ENCODE assay signal across 11 mouse cellular contexts in genomic region chr11:95515376-95516323, GRCm38 (mm10). TPM values are rescaled to one million over a fixed set of nuclear protein-coding genes. Genes with fewer than 3 reads are reported as not detected.
A peak's percentile ranks its signal among the peaks of the same experiment; 100 is the strongest.
DNase-seq lines count a peak whose midpoint lies in the region; ATAC-seq lines count a peak whose summit lies in the region.
"Had no signal": no experiment of that assay in that cellular context is flagged by ENCODE, and none has a peak within 500 bp of the region (broad histone marks: within the 10 kb centered on the region; RNA-seq: fewer than 3 reads in every experiment).

No protein-coding gene starts in this region.

- no peak overlapping the region for H3K4me3 ChIP-seq in heart, embryonic 11.5 days (ENCODE audit: low read depth, low read length)
- H3K4me3 ChIP-seq in forebrain, embryonic 13.5 days: peak overlapping the region; percentile 50
- no peak overlapping the region for H3K4me3 ChIP-seq in midbrain, embryonic 11.5 days (ENCODE audit: low read depth, low read length)
- H3K4me3 ChIP-seq: myocyte had no signal

- no peak for ATAC-seq in heart, embryonic 11.5 days (replicated peaks; ENCODE audit: insufficient number of reproducible peaks, low FRiP score, low TSS enrichment)
- ATAC-seq in forebrain, embryonic 13.5 days: peak; percentile 41; the same call in 1 of the 2 replicates
- ATAC-seq in midbrain, embryonic 11.5 days (ENCODE audit: low FRiP score): no peak

- no peaks in the 10 kb centered on the region for H3K9me3 ChIP-seq in heart, embryonic 11.5 days (replicated peaks; ENCODE audit: control insufficient read depth, low read length)
- H3K9me3 ChIP-seq in forebrain, embryonic 13.5 days (replicated peaks): no peaks in the 10 kb centered on the region
- no peaks in the 10 kb centered on the region for H3K9me3 ChIP-seq in midbrain, embryonic 11.5 days (ENCODE audit: control insufficient read depth, low read length)

- H3K27me3 ChIP-seq in heart, embryonic 11.5 days (ENCODE audit: control insufficient read depth, insufficient read depth, low read length): peaks cover 62% of the 10 kb centered on the region
- H3K27me3 ChIP-seq in forebrain, embryonic 13.5 days: peaks cover 64% of the 10 kb centered on the region
- peaks cover 39% of the 10 kb centered on the region for H3K27me3 ChIP-seq in midbrain, embryonic 11.5 days (ENCODE audit: control insufficient read depth, insufficient read depth, low read length)

- no peaks in the 10 kb centered on the region for H3K36me3 ChIP-seq in heart, embryonic 11.5 days (ENCODE audit: control insufficient read depth, insufficient read depth, low read length)
- H3K36me3 ChIP-seq in forebrain, embryonic 13.5 days (ENCODE audit: poor library complexity, severe bottlenecking): no peaks in the 10 kb centered on the region
- H3K36me3 ChIP-seq in midbrain, embryonic 11.5 days (ENCODE audit: control insufficient read depth, insufficient read depth, low read length): no peaks in the 10 kb centered on the region

- H3K9ac ChIP-seq in heart, embryonic 11.5 days (ENCODE audit: low read depth, low read length): no peak overlapping the region
- no peak overlapping the region for H3K9ac ChIP-seq in forebrain, embryonic 13.5 days
- no peak overlapping the region for H3K9ac ChIP-seq in midbrain, embryonic 11.5 days (ENCODE audit: low read length)

- intact Hi-C loops in heart, postnatal 14 days (cut with DNase I): no loop called here

- no peak overlapping the region for H3K27ac ChIP-seq in heart, embryonic 11.5 days (ENCODE audit: low read depth, low read length)
- peak overlapping the region; percentile 51; the same call in 1 of the 2 replicates for H3K27ac ChIP-seq in forebrain, embryonic 13.5 days
- no peak overlapping the region for H3K27ac ChIP-seq in midbrain, embryonic 11.5 days (ENCODE audit: low read depth, low read length)

- H3K4me1 ChIP-seq in heart, embryonic 11.5 days (ENCODE audit: control insufficient read depth, insufficient read depth, low read length): 0 out of 2 replicates have a peak, but pooled peaks cover 7% of the 10 kb centered on the region
- peaks cover 49% of the 10 kb centered on the region for H3K4me1 ChIP-seq in forebrain, embryonic 13.5 days
- peaks cover 37% of the 10 kb centered on the region for H3K4me1 ChIP-seq in midbrain, embryonic 11.5 days (ENCODE audit: control insufficient read depth, insufficient read depth, low read length)

- 0 out of 2 replicates have a peak overlapping the region, but pooled peaks have one; percentile 94 for H3K4me2 ChIP-seq in heart, embryonic 11.5 days
- H3K4me2 ChIP-seq in forebrain, embryonic 13.5 days: peak overlapping the region; percentile 91
- no peak overlapping the region for H3K4me2 ChIP-seq in midbrain, embryonic 11.5 days

- DNase-seq in heart, postnatal 14 days: no peak
- DNase-seq in ES-CJ7 (ENCODE audit: low read depth, low spot score): peak; percentile 49
- peak; percentile 90 for DNase-seq in midbrain, embryonic 11.5 days (ENCODE audit: low spot score, missing footprints)
- DNase-seq in retina, embryonic 14.5 days (ENCODE audit: low spot score): no peak
- no peak for DNase-seq in layer of hippocampus, postnatal 10 days (ENCODE audit: low spot score in 2 of 2)
- no peak for DNase-seq in urinary bladder, postnatal 4 days (ENCODE audit: low spot score in 2 of 2)
- DNase-seq: right cerebral cortex, postnatal 25 days had no signal

- 46% methylated on average over 17 of the region's 17 CpGs for WGBS in heart, embryonic 11.5 days (ENCODE audit: insufficient replicate concordance)
- 33% methylated on average over 17 of the region's 17 CpGs for WGBS in forebrain, embryonic 13.5 days
- 27% methylated on average over 17 of the region's 17 CpGs for WGBS in midbrain, embryonic 11.5 days

RNA-seq across cellular contexts. Expression of gene Nxph3, which starts 1.3 kb away (rescaled TPM):
- 0.24 and 0.39 TPM in 2 replicates for polyA plus RNA-seq in heart, embryonic 11.5 days (2014; fragmentation: Nextera tagmentation; extraction: Ambion mirVana)
- total RNA-seq in heart, postnatal 14 days (2021): under 1 TPM; 0.37 to 0.93 TPM
- polyA plus RNA-seq in forebrain, embryonic 13.5 days (2015; fragmentation: Nextera tagmentation; extraction: Ambion mirVana): 1.8 and 2.2 TPM in 2 replicates
- 0.20 and 0.37 TPM in 2 replicates for polyA plus RNA-seq in midbrain, embryonic 11.5 days (2014; fragmentation: Nextera tagmentation; extraction: Ambion mirVana)
- total RNA-seq in layer of hippocampus, postnatal 10 days (2021): 10 to 100 TPM; 27.3 to 35.2 TPM
- polyA plus RNA-seq: thymus, postnatal 0 days had no signal

Comparison
In these comparisons a context has a peak if more than half of its experiments do, and no peak if none do; other contexts are left out.
1. DNase-seq: peak in ES-CJ7 (single experiment) and midbrain, embryonic 11.5 days (single experiment); none in heart, postnatal 14 days (0 of 2), retina, embryonic 14.5 days (single experiment), layer of hippocampus, postnatal 10 days (0 of 2) and urinary bladder, postnatal 4 days (0 of 2).